Mouse (Mus musculus) urinary bladder, postnatal 4 days (tissue): Measurements from ENCODE around the gene Olfr1396.

Experiments
- DNase-seq, 2 experiments: peaks; one replicate each; pipeline ENCODE4 v3.0.0; 2021 to 2022; ENCODE audit warnings: low spot score in 2 of 2

Gene Olfr1396

GRCm38 (mm10) chr11:49114774-49115173 is at the start of gene Olfr1396:
Olfr1396 (minus strand) TSS chr11:49114874.
- no peak for DNase-seq

DNA sequence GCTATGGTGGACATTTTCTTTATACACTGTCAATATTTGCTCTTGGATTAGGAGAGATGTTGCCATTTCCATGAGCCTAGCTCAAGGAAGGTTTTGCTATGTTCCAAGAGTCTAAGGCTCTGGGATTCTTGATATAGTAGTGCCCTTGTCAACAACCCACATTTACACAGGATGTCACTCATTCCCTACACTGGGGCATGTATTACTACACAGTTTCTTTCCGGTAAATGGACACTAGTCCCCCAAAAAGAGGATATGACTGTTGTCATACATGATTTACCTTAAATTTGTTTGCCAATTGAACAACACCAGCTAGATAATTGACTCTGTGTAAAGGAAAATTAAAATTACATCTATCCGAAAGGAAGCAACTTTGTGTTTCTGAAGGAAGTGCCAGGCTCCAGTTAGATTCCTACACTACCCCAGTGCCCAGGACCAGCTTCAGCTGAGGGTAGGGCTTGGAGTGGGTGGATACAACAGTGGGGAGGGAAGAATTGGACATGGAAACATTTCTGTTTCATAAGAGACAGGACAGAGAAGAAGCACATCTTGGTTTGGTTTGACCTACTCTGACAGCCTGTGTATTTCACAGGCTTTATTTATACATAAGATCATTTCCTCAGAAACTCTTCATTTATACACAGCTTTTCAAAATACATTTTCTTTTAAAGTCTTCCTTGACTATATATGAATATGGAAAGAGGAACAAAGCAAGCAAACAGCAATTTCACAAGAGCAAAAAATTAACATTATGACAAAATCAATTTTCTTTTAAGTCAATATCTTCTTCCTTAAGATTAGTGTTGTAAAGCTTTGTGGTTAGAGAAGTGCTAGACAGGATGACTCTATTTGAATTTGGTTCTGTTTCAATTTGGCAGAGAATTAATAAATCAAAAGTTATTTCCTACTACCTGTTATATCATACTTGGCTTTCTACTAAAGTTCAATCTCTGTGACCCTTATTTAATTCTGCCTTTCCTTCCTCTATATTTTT is 42.4 kb upstream of the Olfr1396 start:
- no peak for DNase-seq

GRCm38 (mm10) chr11:49154077-49154476 is 39.4 kb upstream of the Olfr1396 start, which contains the start of gene Olfr1394:
Olfr1394 (plus strand) TSS chr11:49154377.
- DNase-seq = no peak

- DNase-seq = no peak
Observed at GRCm38 (mm10) chr11:49141974-49142373, 27.3 kb upstream of the Olfr1396 start, which contains the start of gene Olfr1395. Olfr1395 (plus strand) TSS chr11:49142274.

GRCm38 (mm10) chr11:49124169-49124568 is 9.5 kb upstream of the Olfr1396 start:
- no peak for DNase-seq

DNA sequence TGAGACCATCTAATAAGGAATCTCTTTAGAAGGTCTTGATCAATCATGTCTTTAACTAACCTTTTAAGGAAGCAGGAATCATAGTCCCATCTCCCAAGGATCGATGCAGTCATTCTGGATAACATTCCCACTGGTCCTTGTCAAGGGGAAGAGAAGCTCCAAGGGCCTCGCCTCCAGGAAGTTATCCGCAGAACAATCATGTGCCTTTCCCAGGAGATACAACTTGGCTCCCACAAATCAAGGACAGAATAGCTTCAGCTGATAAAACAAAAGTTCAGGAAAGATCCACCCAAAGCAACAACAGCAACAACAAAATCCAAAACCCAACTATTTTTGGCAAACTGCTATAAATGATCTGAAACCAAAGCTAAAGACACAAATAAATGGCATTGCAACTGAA is 5.0 kb upstream of the Olfr1396 start:
- no peak for DNase-seq

- DNase-seq = no peak
Observed at GRCm38 (mm10) chr11:49114158-49114557, 516 bp downstream of the Olfr1396 start.

DNA sequence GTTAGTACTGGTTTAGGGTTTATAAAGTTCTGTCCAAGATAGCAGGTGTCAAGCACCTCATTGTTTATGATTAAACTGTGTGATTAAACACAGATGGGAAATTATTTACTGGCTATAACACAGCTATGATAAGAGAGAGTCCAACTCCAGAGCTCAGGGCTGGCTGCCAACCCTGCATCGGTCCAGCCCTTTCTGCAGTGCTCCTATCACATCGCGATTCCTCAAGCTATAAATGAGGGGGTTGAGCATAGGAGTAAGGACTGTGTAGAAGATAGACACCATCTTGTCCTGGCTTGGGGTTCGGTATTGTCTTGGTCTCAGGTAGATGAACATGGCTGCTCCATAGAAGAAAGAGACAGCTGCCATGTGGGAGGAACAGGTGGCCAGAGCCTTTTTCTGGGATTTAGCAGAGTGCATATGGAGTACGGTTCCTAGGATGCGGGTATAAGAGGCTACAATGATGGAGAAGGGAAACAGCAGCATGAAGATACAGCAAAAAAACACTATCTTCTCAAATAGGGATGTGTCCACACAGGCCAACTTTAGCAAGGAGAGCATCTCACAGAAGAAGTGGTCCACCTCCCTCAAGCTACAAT is 2.0 kb downstream of the Olfr1396 start:
- DNase-seq = no peak

GRCm38 (mm10) chr11:49111000-49111399 is 3.7 kb downstream of the Olfr1396 start:
- no peak for DNase-seq

- DNase-seq = no peak
Observed at GRCm38 (mm10) chr11:49108833-49109232, 5.8 kb downstream of the Olfr1396 start.

DNA sequence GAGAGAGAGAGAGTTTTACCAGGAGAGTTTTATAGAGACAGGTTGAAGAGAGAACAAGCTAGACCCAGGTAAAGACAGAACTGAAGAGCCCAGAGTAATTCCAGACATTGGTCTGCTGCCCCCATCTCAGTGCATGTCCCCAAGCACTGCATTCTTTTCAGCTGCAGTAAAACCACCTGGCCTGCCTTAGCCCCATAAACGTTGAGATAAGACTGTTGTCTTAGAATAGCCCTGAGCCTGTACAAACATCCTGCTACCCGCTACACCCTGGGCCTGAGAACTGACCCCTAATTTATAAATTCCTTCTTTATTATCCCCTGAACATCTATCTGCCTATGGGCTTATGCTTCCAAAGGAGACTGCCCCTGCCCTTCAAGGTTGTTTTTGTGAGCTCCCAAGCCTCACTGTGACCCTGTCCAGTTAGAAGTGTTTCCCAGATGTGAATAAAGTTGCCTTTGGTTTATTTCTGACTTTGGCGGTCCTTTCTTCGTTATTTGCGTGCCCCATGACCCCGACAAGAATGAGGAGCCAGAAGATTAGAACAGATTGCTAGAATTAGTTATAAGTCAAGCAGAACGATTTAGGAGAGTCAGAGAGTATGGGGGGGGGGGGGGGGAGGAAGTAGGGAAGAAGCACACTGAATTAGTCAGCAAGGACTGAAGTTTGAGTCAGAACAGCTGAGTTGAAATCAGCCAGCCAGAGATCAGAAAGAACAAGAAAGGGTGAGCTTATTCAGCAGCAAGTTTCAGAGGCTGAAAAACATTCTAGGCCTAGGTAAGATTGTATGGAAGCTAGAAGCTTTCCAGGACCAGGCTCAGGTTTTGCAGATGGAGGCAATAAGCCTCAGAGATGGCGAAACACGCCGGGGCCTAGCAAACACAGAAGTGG is 6.8 kb downstream of the Olfr1396 start:
- no peak for DNase-seq

- no peak for DNase-seq
Observed at GRCm38 (mm10) chr11:49105752-49106151, 8.9 kb downstream of the Olfr1396 start.

DNA sequence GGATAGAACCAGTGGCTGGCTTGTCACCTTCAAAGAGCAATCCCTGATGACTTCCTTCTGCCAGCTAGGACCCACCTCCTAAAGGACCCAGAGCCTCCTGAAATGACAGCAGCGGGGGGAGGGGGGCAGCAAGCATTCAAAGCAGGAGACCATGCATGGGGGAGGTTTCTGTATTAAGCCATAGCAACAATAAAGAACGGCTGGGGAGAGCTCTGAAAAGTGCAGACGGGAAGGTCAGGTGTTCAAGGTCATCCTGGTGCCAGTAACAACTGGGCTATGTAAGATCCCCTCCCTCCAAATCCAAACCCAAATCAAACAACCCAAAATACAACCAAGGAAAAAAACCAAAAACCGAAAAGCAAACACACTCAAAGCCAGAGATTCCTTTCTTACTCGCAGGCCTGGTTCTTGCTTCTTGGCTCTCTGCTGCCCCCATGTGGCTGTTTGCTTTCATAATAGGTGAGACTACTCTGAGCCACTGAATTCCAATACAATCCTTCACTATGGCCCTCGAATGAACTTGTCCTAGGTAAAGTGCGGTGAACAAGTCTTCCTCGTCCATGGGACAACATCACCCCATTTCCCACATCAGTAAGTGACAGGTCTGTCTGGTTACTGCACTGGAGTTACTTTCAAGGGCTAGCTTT is 11.5 kb downstream of the Olfr1396 start:
- DNase-seq = peak; percentile 62 to 91

DNA sequence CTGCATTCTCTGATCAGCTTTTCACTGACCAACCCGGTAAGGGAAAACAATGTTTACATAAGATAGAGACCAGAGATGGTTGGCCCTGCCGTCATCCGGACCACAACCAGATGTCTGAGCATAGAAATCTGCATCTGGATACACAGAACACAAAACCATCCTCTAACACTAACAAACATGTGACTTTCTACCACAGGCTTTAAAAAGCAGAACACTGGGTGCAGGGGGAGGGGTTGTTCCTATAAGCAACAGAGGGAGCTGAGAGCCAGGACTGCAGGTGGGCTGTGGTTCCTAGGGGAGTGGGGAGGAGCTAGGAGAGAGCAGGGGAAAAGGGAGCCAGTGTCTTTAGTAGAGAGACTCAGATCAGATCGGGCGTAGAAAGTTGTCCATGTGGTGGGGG is 13.2 kb downstream of the Olfr1396 start:
- DNase-seq = no peak

DNA sequence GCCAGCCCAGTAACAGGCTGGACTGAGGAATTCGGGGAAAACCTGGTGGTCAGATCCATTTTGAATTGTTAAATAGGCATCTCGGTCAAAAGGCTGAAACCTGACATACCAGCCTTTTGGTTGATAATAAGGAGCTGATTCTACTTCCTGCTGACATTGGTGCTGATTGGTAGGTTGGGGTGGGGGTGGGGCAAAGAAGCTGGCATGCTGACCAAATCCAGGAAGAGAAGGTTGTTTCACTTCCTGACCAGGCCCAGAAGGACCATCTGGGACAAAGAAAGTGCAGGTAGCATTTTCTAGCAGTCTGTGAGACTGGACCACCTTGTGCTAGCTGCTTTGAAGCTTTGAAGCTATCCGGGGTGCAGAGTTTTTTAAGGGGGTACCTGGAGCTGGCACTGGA is 14.3 kb downstream of the Olfr1396 start:
- no peak for DNase-seq

DNA sequence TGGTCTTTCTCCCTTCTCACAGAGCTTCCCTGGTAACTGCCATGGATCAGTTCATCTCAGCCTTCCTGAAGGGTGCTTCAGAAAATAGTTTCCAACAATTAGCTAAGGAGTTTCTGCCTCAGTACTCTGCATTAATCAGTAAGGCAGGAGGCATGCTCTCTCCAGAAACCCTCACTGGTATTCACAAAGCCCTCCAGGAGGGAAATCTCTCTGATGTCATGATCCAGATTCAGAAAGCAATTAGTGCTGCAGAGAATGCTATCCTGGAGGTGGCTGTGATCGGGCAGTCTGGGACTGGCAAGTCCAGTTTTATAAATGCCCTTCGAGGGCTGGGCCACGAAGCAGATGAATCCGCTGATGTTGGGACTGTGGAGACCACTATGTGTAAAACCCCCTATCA is 19.3 kb downstream of the Olfr1396 start:
- no peak for DNase-seq

DNA sequence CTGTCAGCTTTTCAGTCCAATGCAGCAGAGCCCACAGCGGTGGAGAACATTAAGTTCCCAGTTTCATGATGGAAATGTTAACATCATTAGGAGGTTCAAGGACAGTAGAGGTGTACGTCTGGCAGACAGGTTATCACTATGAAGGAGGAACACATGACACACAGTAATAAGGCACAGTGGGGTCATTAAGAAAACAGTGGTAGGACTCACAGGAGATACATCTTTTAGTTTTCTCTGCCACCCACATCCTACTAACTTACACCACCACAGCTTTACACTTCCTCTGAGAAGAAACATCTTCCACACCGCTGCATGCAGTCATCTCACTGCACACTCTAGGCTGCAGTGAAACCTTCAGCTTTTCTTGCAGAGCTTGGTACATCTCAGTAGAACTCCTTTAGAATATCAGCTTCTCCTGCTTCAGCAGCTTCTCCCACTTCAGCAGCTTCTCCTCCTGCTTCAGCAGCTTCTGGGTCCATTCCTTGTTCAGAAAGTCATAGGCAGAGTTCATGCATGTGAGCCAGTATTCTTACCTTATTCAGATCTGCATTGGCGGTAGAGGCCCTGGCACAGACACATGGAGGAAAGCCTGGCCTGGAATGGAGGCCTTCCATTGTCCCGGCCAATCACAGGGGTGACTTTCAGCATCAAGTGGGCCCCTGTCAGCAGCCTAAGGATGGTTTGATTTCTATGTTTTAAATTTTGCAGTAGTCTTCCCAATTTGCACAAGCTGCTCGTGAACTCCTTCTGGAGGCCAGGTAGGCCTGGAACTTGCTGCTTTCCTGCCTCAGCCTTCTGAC is 20.6 kb downstream of the Olfr1396 start:
- DNase-seq = no peak

DNA sequence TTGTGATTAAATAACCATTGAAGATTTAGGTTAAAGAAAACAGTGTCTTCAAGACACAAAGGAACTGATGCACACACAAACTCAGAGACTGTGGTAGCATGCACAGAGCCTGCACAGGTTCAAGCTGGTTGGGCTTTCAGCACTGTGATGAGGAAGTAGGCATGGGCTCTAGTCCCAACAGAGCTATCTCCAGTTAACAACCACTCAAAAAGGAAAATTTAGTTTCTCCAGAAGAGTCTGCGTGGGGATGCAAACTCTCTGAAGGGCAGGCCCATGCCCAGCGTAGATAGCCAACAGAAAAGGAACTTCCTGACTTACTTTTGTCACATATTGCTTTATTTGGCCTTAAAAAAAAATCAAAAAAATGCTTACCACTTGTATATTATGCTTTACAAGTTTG is 21.9 kb downstream of the Olfr1396 start:
- no peak for DNase-seq

DNA sequence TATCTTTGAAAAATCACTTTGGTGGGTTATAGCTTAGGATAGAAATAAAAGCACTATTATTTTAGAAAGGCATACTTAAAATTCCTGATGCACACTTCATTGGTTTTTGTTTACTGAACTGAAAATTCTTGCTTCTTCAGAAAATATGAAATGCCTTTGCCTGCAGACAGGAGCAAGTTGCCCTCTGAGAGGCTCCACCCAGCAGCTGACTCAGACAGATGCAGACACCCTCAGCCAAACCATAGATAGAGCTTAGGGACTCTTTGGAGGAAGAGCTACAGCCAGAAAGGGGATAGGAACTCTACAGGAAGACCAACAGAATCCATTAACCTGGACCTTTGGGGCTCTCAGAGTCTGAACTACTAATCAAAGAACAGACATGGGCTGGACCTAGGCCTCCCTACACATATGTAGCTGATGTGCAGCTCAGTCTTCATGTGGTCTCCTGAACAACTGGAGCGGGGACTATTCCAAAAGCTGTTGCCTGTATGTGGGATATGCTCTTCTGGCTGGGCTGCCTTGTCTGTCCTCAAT is 22.6 kb downstream of the Olfr1396 start:
- no peak for DNase-seq

- no peak for DNase-seq
Observed at GRCm38 (mm10) chr11:49091171-49091570, 23.5 kb downstream of the Olfr1396 start.
